In genomic region chr7:79880033-79880432, GRCm38 (mm10) we compare ENCODE assay signal across 18 mouse cellular contexts. TPM values are rescaled to one million over a fixed set of nuclear protein-coding genes. Genes with fewer than 3 reads are reported as not detected.
DNase-seq lines count a peak whose midpoint lies in the region; ATAC-seq and TF ChIP-seq lines count a peak whose summit lies in the region.
"Had no signal": no experiment of that assay in that cellular context is flagged by ENCODE, and none has a peak within 500 bp of the region (broad histone marks: within the 10 kb centered on the region; RNA-seq: fewer than 3 reads in every experiment).

No protein-coding gene starts in this region.

- no peak overlapping the region for H3K4me2 ChIP-seq in kidney, embryonic 15.5 days
- no peak overlapping the region for H3K4me2 ChIP-seq in stomach, embryonic 15.5 days
- no peak overlapping the region for H3K4me2 ChIP-seq in stomach, postnatal 0 days (replicated peaks; ENCODE audit: low read depth)
- H3K4me2 ChIP-seq in intestine, embryonic 16.5 days (ENCODE audit: low read depth, low read length) = no peak overlapping the region
- no peak overlapping the region for H3K4me2 ChIP-seq in forebrain, embryonic 13.5 days
- no peak overlapping the region for H3K4me2 ChIP-seq in hindbrain, postnatal 0 days (ENCODE audit: low read depth, low read length)
- H3K4me2 ChIP-seq: heart, embryonic 11.5 days; heart, embryonic 15.5 days; hindbrain, embryonic 14.5 days had no signal

- peak; percentile 20; the same call in 1 of the 2 replicates for ATAC-seq in kidney, embryonic 15.5 days (replicated peaks; ENCODE audit: low FRiP score)
- ATAC-seq in stomach, embryonic 15.5 days (ENCODE audit: insufficient read depth, low FRiP score, low read depth) = peak; percentile 66; the same call in 1 of the 2 replicates
- ATAC-seq in stomach, postnatal 0 days (ENCODE audit: low FRiP score, low TSS enrichment) = no peak
- peak; percentile 49 for ATAC-seq in intestine, embryonic 16.5 days
- no peak for ATAC-seq in forebrain, embryonic 13.5 days
- no peak for ATAC-seq in hindbrain, postnatal 0 days
- ATAC-seq: forebrain, embryonic 14.5 days had no signal

- no peak for TF ChIP-seq EP300 in stomach, postnatal 0 days (optimal IDR thresholded peaks at IDR 0.05)

- peak overlapping the region; percentile 64 for H3K27ac ChIP-seq in kidney, embryonic 15.5 days
- no peak overlapping the region for H3K27ac ChIP-seq in stomach, embryonic 15.5 days
- H3K27ac ChIP-seq in stomach, postnatal 0 days (replicated peaks) = no peak overlapping the region
- H3K27ac ChIP-seq in intestine, embryonic 16.5 days (ENCODE audit: low read length) = 0 out of 2 replicates have a peak overlapping the region, but pooled peaks have one; percentile 42
- H3K27ac ChIP-seq in forebrain, embryonic 13.5 days = no peak overlapping the region
- no peak overlapping the region for H3K27ac ChIP-seq in hindbrain, postnatal 0 days
- H3K27ac ChIP-seq: heart, adult 2 months; heart, embryonic 15.5 days; hindbrain, embryonic 10.5 days; hindbrain, embryonic 14.5 days had no signal

- 52% methylated on average over 6 of the region's 6 CpGs for WGBS in kidney, embryonic 15.5 days
- 84% methylated on average over 6 of the region's 6 CpGs for WGBS in stomach, embryonic 15.5 days
- 83% methylated on average over 6 of the region's 6 CpGs for WGBS in stomach, postnatal 0 days
- WGBS in intestine, embryonic 16.5 days = 74% methylated on average over 6 of the region's 6 CpGs
- 96% methylated on average over 6 of the region's 6 CpGs for WGBS in forebrain, embryonic 13.5 days
- 93% methylated on average over 6 of the region's 6 CpGs for WGBS in hindbrain, postnatal 0 days

- no peak for TF ChIP-seq CTCF in stomach, postnatal 0 days (IDR thresholded peaks at IDR 0.05; ENCODE audit: low read depth)
- no peak for TF ChIP-seq CTCF in hindbrain, postnatal 0 days (IDR thresholded peaks at IDR 0.05; ENCODE audit: low read depth)

- H3K36me3 ChIP-seq in kidney, embryonic 15.5 days = peaks cover 50% of the 10 kb centered on the region
- H3K36me3 ChIP-seq in stomach, embryonic 15.5 days = no peaks in the 10 kb centered on the region
- H3K36me3 ChIP-seq in stomach, postnatal 0 days (ENCODE audit: control insufficient read depth, insufficient read depth, low read length) = no peaks in the 10 kb centered on the region; the same call in 1 of the 2 replicates
- H3K36me3 ChIP-seq in intestine, embryonic 16.5 days (ENCODE audit: control insufficient read depth, insufficient read depth, low read length) = no peaks in the 10 kb centered on the region; the same call in 1 of the 2 replicates
- H3K36me3 ChIP-seq in forebrain, embryonic 13.5 days (ENCODE audit: poor library complexity, severe bottlenecking) = peaks cover 66% of the 10 kb centered on the region
- peaks cover 19% of the 10 kb centered on the region for H3K36me3 ChIP-seq in hindbrain, postnatal 0 days (ENCODE audit: insufficient read depth, low read length)

- no peaks in the 10 kb centered on the region for H3K27me3 ChIP-seq in kidney, embryonic 15.5 days
- H3K27me3 ChIP-seq in stomach, embryonic 15.5 days (replicated peaks) = no peaks in the 10 kb centered on the region
- no peaks in the 10 kb centered on the region for H3K27me3 ChIP-seq in stomach, postnatal 0 days (ENCODE audit: control insufficient read depth, insufficient read depth, low read length)
- H3K27me3 ChIP-seq in intestine, embryonic 16.5 days (replicated peaks; ENCODE audit: control insufficient read depth, insufficient read depth, low read length) = no peaks in the 10 kb centered on the region
- no peaks in the 10 kb centered on the region for H3K27me3 ChIP-seq in forebrain, embryonic 13.5 days
- H3K27me3 ChIP-seq in hindbrain, postnatal 0 days (ENCODE audit: insufficient read depth, low read length) = no peaks in the 10 kb centered on the region
- H3K27me3 ChIP-seq: heart, embryonic 15.5 days had no signal

- peaks cover 17% of the 10 kb centered on the region for H3K4me1 ChIP-seq in kidney, embryonic 15.5 days
- no peaks in the 10 kb centered on the region for H3K4me1 ChIP-seq in stomach, embryonic 15.5 days
- no peaks in the 10 kb centered on the region for H3K4me1 ChIP-seq in stomach, postnatal 0 days (replicated peaks; ENCODE audit: control insufficient read depth, insufficient read depth)
- peaks cover 24% of the 10 kb centered on the region for H3K4me1 ChIP-seq in intestine, embryonic 16.5 days (ENCODE audit: control insufficient read depth, insufficient read depth, low read length)
- H3K4me1 ChIP-seq in forebrain, embryonic 13.5 days = no peaks in the 10 kb centered on the region
- H3K4me1 ChIP-seq in hindbrain, postnatal 0 days (ENCODE audit: insufficient read depth, low read length) = no peaks in the 10 kb centered on the region
- H3K4me1 ChIP-seq: heart, embryonic 15.5 days; hindbrain, embryonic 10.5 days had no signal

- no peaks in the 10 kb centered on the region for H3K9me3 ChIP-seq in kidney, embryonic 15.5 days (replicated peaks)
- no peaks in the 10 kb centered on the region for H3K9me3 ChIP-seq in stomach, embryonic 15.5 days
- H3K9me3 ChIP-seq in stomach, postnatal 0 days (ENCODE audit: control insufficient read depth, low read length) = no peaks in the 10 kb centered on the region
- H3K9me3 ChIP-seq in intestine, embryonic 16.5 days (ENCODE audit: control insufficient read depth, low read length) = no peaks in the 10 kb centered on the region
- no peaks in the 10 kb centered on the region for H3K9me3 ChIP-seq in forebrain, embryonic 13.5 days (replicated peaks)
- H3K9me3 ChIP-seq in hindbrain, postnatal 0 days (ENCODE audit: low read length) = no peaks in the 10 kb centered on the region
- H3K9me3 ChIP-seq: heart, embryonic 15.5 days; hindbrain, embryonic 10.5 days had no signal

- DNase-seq in kidney, postnatal 14 days = no peak
- DNase-seq in stomach, postnatal 0 days (ENCODE audit: low spot score) = no peak
- DNase-seq in hindbrain, postnatal 0 days (ENCODE audit: low spot score) = no peak
- DNase-seq: adrenal gland, adult 2 months; adrenal gland, postnatal 25 days; cerebellum, adult 18-20 months; cerebellum, postnatal 10 days; heart, adult 2 months; heart, postnatal 14 days had no signal

- H3K4me3 ChIP-seq in kidney, embryonic 15.5 days (replicated peaks) = no peak overlapping the region
- no peak overlapping the region for H3K4me3 ChIP-seq in stomach, embryonic 15.5 days (replicated peaks)
- H3K4me3 ChIP-seq in stomach, postnatal 0 days (ENCODE audit: low read depth, low read length) = no peak overlapping the region
- no peak overlapping the region for H3K4me3 ChIP-seq in intestine, embryonic 16.5 days (ENCODE audit: low read length)
- no peak overlapping the region for H3K4me3 ChIP-seq in forebrain, embryonic 13.5 days
- H3K4me3 ChIP-seq in hindbrain, postnatal 0 days (ENCODE audit: low read length) = no peak overlapping the region
- H3K4me3 ChIP-seq: heart, adult 2 months; heart, embryonic 15.5 days; hindbrain, embryonic 10.5 days had no signal

- H3K9ac ChIP-seq in kidney, embryonic 15.5 days = no peak overlapping the region
- no peak overlapping the region for H3K9ac ChIP-seq in stomach, embryonic 15.5 days
- no peak overlapping the region for H3K9ac ChIP-seq in stomach, postnatal 0 days (ENCODE audit: low read length)
- H3K9ac ChIP-seq in intestine, embryonic 16.5 days (ENCODE audit: low read depth, low read length) = 0 out of 2 replicates have a peak overlapping the region, but pooled peaks have one; percentile 10
- no peak overlapping the region for H3K9ac ChIP-seq in forebrain, embryonic 13.5 days
- no peak overlapping the region for H3K9ac ChIP-seq in hindbrain, postnatal 0 days (replicated peaks; ENCODE audit: low read length)
- H3K9ac ChIP-seq: heart, embryonic 15.5 days; hindbrain, embryonic 14.5 days had no signal

RNA-seq across cellular contexts. Expression of gene Anpep, which starts 19.2 kb away (rescaled TPM):
- 72.4 and 81.7 TPM in 2 replicates for polyA plus RNA-seq in kidney, embryonic 15.5 days (2015; fragmentation: Nextera tagmentation; extraction: Ambion mirVana)
- 55.9 and 69.8 TPM in 2 replicates for polyA plus RNA-seq in stomach, embryonic 15.5 days (2015; fragmentation: Nextera tagmentation; extraction: Ambion mirVana)
- polyA plus RNA-seq in stomach, postnatal 0 days (2015; fragmentation: Nextera tagmentation; extraction: Ambion mirVana) = 31.4 and 36.8 TPM in 2 replicates
- polyA plus RNA-seq in intestine, embryonic 16.5 days (2015; fragmentation: Nextera tagmentation; extraction: Ambion mirVana) = 248 and 311 TPM in 2 replicates
- polyA plus RNA-seq in forebrain, embryonic 13.5 days (2015; fragmentation: Nextera tagmentation; extraction: Ambion mirVana) = 0.99 and 1.9 TPM in 2 replicates
- total RNA-seq in hindbrain, postnatal 0 days (2014; rRNA removed) = 4.1 and 12.1 TPM in 2 replicates
- polyA plus RNA-seq in hindbrain, postnatal 0 days (2015; fragmentation: Nextera tagmentation; extraction: Ambion mirVana) = 3.7 and 5.0 TPM in 2 replicates

RNA-seq across cellular contexts. Expression of gene Ap3s2, which starts 40.4 kb away (rescaled TPM):
- 36.6 and 43.2 TPM in 2 replicates for polyA plus RNA-seq in kidney, embryonic 15.5 days (2015; fragmentation: Nextera tagmentation; extraction: Ambion mirVana)
- 27.1 and 30.8 TPM in 2 replicates for polyA plus RNA-seq in stomach, embryonic 15.5 days (2015; fragmentation: Nextera tagmentation; extraction: Ambion mirVana)
- 17.7 and 17.8 TPM in 2 replicates for polyA plus RNA-seq in stomach, postnatal 0 days (2015; fragmentation: Nextera tagmentation; extraction: Ambion mirVana)
- polyA plus RNA-seq in intestine, embryonic 16.5 days (2015; fragmentation: Nextera tagmentation; extraction: Ambion mirVana) = 28.9 and 30.7 TPM in 2 replicates
- polyA plus RNA-seq in forebrain, embryonic 13.5 days (2015; fragmentation: Nextera tagmentation; extraction: Ambion mirVana) = 46.2 and 46.3 TPM in 2 replicates
- total RNA-seq in hindbrain, postnatal 0 days (2014; rRNA removed) = 33.5 and 35.7 TPM in 2 replicates
- 27.5 and 32.0 TPM in 2 replicates for polyA plus RNA-seq in hindbrain, postnatal 0 days (2015; fragmentation: Nextera tagmentation; extraction: Ambion mirVana)

RNA-seq across cellular contexts. Expression of gene Arpin, which starts 55.1 kb away (rescaled TPM):
- polyA plus RNA-seq in kidney, embryonic 15.5 days (2015; fragmentation: Nextera tagmentation; extraction: Ambion mirVana) = 30.5 and 30.7 TPM in 2 replicates
- 37.7 and 38.8 TPM in 2 replicates for polyA plus RNA-seq in stomach, embryonic 15.5 days (2015; fragmentation: Nextera tagmentation; extraction: Ambion mirVana)
- polyA plus RNA-seq in stomach, postnatal 0 days (2015; fragmentation: Nextera tagmentation; extraction: Ambion mirVana) = 34.3 and 34.9 TPM in 2 replicates
- 58.0 and 60.8 TPM in 2 replicates for polyA plus RNA-seq in intestine, embryonic 16.5 days (2015; fragmentation: Nextera tagmentation; extraction: Ambion mirVana)
- 16.5 and 16.8 TPM in 2 replicates for polyA plus RNA-seq in forebrain, embryonic 13.5 days (2015; fragmentation: Nextera tagmentation; extraction: Ambion mirVana)
- 29.6 and 34.3 TPM in 2 replicates for total RNA-seq in hindbrain, postnatal 0 days (2014; rRNA removed)
- polyA plus RNA-seq in hindbrain, postnatal 0 days (2015; fragmentation: Nextera tagmentation; extraction: Ambion mirVana) = 16.1 and 16.6 TPM in 2 replicates

Comparison
In these comparisons a context has a peak if more than half of its experiments do, and no peak if none do; other contexts are left out.
1. ATAC-seq: peak in kidney, embryonic 15.5 days (single experiment), stomach, embryonic 15.5 days (single experiment) and intestine, embryonic 16.5 days (single experiment); none in stomach, postnatal 0 days (single experiment), forebrain, embryonic 13.5 days (single experiment) and hindbrain, postnatal 0 days (single experiment).
2. H3K27ac ChIP-seq: peak in kidney, embryonic 15.5 days (single experiment) and intestine, embryonic 16.5 days (single experiment); none in stomach, embryonic 15.5 days (single experiment), stomach, postnatal 0 days (single experiment), forebrain, embryonic 13.5 days (single experiment) and hindbrain, postnatal 0 days (single experiment).